Mouse (Mus musculus) heart, postnatal 25 days (tissue): Measurements from ENCODE around the gene Fam186b. TPM values are rescaled to one million over a fixed set of nuclear protein-coding genes. Genes with fewer than 3 reads are reported as not detected.

Experiments used
- DNase-seq: peaks from one replicate; pipeline ENCODE4 v3.0.0; 2022; ENCODE audit warnings: low spot score
- intact Hi-C: fragments of 180-260 bp; cut with DNase I; formaldehyde crosslinking; loops from one replicate; pipeline ENCODE4 v1.15.1; 2025
- total RNA-seq, 2 experiments: library from RNA; stranded (reverse); gene quantifications; 2 replicates each; pipeline ENCODE4 v1.2.3; 2021

Gene Fam186b
- not detected for total RNA-seq

DNA sequence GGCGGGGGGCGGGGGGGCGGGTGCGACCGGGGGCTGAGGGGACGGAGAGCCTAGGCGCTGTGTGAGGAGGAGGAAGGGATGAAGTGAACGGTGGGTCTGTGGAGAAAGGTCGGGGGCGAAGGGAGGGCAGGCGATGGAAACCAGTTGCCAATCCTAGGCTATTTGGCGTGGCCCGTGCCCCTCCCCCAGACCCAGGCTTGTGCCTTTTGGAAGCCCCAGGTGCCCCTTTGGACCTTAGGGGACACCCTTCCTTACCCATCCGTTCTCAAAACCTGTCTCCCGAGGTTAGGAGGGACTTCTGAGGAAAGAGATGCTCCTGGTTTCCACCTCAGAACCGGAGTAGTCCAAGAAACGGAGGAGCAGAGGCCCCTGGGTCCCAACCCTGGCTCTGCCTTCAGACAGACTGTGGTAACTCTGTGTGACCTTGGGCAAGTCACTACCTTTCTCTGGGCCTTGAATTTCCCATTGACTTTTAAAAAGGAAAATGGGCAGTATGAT lies at the start of gene Fam186b:
TSS of gene Fam186b (minus strand) at position 405 of the 498 bp plus-strand sequence.
- no peak for DNase-seq
- intact Hi-C loops, result no loop called here

- intact Hi-C loops, result no loop called here
- DNase-seq, result no peak
Observed at GRCm38 (mm10) chr15:99344961-99345360, 49.3 kb upstream of the Fam186b start.

DNA sequence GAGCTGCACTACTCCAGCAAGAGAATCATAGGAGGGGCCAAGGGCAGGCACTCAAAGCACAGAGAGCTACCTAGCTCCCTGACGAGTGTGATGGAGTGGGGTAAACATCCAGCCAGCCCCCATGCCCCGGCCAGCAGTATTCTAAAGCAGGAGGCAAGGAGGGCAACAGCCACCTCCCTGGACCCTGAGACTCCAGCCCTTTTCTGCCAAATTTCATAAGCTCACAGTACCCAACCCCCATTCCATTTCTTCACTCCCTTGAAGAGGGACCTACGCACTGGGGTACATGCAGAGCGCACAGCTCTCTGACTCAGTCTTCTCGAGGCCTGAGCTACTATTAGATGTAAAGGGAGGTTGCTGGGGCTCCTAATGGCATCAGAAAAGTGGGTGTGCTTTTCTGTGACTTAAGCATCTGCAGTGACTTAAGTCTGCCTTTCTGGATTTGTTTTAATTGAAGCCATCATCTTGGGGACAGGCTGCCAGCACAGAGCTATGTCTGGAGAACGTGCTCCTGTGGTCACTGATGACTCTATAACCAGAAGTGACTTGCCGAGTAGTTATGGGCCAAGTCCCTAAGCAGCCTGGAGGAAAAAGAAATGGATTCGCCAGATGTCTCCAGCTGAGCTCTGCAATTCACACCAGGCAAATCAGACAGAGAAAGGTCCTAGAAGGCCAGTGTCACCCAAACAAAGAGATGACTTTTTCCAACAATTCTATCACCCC lies 48.6 kb upstream of the Fam186b start:
- intact Hi-C loops, result no loop called here
- DNase-seq, result peak; percentile 62

GRCm38 (mm10) chr15:99343414-99344147 lies 47.9 kb upstream of the Fam186b start:
- intact Hi-C loops, result loop anchor here (1.0 kb wide), 1 partner anchor 26 kb away; no protein-coding TSS in a partner anchor
- DNase-seq, result peak; percentile 72

GRCm38 (mm10) chr15:99342194-99342981 lies 46.7 kb upstream of the Fam186b start:
- intact Hi-C loops, result no loop called here
- DNase-seq, result no peak

DNA sequence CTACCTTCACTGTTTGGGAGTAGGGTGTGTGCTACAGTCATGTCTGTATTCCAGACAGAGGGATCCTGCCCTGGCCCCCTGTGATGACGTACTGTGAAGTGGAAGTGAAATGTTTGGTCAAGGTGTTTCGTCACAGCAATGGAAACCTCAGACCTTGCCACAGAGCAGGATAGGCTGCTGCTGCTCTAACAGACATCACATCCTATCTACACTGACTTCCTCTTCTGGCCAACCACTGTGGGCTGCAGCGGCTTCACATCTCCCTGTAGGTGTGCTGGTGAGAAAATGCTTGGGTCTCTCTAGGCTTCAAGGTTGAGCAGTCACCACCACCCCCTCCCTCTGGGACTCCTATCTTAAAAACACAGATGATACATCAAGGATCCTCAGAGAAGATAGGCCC lies 45.4 kb upstream of the Fam186b start:
- no peak for DNase-seq

DNA sequence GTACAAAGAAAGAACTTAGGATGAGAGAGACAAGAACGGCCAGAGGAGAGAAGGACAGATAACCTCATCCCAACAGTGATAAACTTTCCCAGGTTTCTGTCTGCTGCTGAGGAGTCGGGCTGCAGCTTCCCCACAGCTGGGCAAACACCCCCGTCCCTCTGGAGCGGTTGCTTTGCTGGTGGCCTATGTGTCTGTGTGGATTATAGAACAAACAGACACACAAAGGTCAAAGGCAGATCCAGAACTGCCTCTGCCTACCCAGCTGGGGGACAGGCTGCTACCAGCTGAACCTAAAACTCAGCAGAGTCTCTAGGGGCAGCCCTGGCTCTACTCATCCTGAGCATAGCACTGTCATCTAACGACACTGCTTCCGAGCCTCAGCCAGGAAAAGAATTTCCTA lies 44.0 kb upstream of the Fam186b start:
- intact Hi-C loops, result no loop called here
- DNase-seq, result no peak

More for the DNA sequence above, 45.4 kb upstream of the Fam186b start:
- intact Hi-C loops, result no loop called here

- intact Hi-C loops, result no loop called here
- DNase-seq, result no peak
Observed at GRCm38 (mm10) chr15:99338916-99339315, 43.2 kb upstream of the Fam186b start.

GRCm38 (mm10) chr15:99335801-99336320 lies 40.2 kb upstream of the Fam186b start:
- intact Hi-C loops, result no loop called here
- DNase-seq, result no peak

- intact Hi-C loops, result no loop called here
Observed at GRCm38 (mm10) chr15:99334500-99334899, 38.8 kb upstream of the Fam186b start.

DNA sequence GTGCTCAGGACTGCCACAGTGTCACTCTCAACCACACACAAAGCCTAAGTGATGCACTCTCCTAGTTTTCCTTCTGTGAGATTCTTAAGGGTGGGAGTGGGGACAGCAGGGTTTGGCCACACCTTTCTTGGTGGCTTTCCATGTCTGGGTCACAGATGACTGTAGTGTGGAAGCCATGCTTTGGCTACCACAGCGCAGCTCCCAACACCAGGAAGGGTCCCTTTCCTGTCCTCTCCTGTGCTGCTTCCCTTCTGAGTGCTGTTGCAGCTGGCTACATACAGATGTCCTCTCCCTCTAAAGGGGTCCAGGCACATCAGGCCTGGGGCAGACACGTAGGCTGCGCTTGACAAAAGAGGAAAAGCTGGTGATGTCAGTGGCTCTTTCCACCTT lies 38.0 kb upstream of the Fam186b start:
- intact Hi-C loops, result loop anchor here (2.0 kb wide), 1 partner anchor 15 kb away; no protein-coding TSS in a partner anchor

More at GRCm38 (mm10) chr15:99334500-99334899, 38.8 kb upstream of the Fam186b start:
- no peak for DNase-seq

GRCm38 (mm10) chr15:99332921-99333675 lies 37.4 kb upstream of the Fam186b start:
- DNase-seq, result peak; percentile 89
- intact Hi-C loops, result loop anchor here (2.0 kb wide), 1 partner anchor 14 kb away; no protein-coding TSS in a partner anchor

More for the DNA sequence above, 38.0 kb upstream of the Fam186b start:
- peak; percentile 40 for DNase-seq

GRCm38 (mm10) chr15:99332111-99332510 lies 36.4 kb upstream of the Fam186b start:
- intact Hi-C loops, result loop anchor here (2.0 kb wide), 1 partner anchor 13 kb away; no protein-coding TSS in a partner anchor
- no peak for DNase-seq

GRCm38 (mm10) chr15:99331341-99331740 lies 35.7 kb upstream of the Fam186b start:
- DNase-seq, result no peak
- intact Hi-C loops, result no loop called here

DNA sequence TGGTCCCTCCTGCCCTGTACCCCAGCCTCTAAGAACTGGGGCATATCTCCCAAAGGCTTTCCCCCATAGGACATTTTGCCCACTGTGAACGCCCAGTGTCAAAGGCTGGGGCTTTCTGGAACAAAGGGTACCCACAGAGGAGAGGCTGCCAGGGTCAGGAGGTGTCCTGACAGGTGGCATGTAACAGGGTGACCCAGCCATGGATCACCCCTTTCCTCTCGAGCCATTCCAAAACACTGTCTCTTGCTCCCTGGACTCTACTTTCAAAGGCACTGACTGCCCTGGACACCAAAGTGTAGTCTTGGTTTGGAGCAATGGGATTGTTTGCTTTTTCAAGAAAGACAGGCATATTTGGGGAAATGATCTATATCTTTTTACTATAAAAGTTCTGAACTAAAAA lies 34.6 kb upstream of the Fam186b start:
- no peak for DNase-seq
- intact Hi-C loops, result no loop called here

DNA sequence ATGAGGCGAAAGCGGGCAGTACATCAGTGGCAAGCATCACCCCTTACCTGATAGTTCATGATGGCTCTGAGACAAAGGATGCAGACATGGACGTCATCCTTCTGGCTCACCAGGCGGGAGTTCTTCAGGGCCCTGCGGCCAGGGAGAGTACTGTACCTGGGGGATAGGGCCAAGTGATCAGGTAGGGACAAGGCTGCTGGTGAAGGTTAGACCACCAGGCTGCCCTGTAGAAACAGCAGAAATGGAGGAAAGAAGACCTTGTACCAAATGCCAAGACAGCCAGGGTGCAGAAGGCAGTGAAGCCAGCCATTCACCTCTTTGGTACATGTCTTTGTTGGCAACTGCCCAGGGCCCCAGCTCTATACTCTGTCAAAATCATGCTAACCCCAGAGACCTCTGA lies 32.3 kb upstream of the Fam186b start:
- DNase-seq, result no peak
- intact Hi-C loops, result no loop called here

- DNase-seq, result no peak
- intact Hi-C loops, result loop anchor here (2.0 kb wide), 1 partner anchor 44 kb away; the partner anchor contains the start of gene Fmnl3
Observed at GRCm38 (mm10) chr15:99326959-99327358, 31.3 kb upstream of the Fam186b start.

GRCm38 (mm10) chr15:99326407-99326806 lies 30.7 kb upstream of the Fam186b start:
- intact Hi-C loops, result loop anchor here (2.0 kb wide), 1 partner anchor 44 kb away; the partner anchor contains the start of gene Fmnl3
- DNase-seq, result peak; percentile 41

DNA sequence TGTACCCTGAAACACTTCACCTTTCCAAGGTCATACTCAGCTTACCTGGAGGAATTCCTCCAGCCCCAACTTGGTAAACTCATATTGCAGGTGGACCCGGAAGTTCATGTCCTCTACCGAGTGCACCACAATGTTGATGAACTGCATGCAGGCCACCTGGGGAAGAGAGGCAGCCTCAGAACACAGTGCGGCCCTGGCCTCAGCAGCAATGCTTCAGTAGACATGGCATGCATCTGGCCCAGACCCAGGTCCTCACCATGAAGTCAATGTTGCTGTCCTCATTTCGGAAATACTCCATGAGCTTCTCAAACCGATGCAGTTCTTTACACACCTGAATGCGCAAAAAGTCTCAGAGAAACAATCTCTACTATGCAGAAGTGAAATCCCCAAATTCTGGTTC lies 29.9 kb upstream of the Fam186b start:
- no peak for DNase-seq
- intact Hi-C loops, result no loop called here
